Comparison of ENCODE assay signal across 8 mouse cellular contexts in the genomic region with DNA sequence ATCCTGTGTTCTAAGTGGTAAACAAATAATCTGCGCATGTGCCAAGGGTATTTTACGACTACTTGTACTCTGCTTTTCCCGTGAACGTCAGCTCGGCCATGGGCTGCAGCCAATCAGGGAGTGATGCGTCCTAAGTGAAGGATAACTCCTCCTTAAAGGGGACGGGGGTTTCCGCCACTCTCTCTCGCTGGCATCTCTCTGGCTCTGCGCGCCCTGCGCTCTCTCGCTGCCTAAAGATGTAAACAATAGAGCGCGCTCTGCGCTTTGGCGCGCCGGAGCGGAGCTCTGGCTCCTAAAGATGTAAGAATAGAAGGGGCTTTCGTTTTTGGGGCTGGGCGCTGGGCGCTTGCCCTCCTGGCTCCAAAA.
A peak's percentile ranks its signal among the peaks of the same experiment; 100 is the strongest.
DNase-seq lines count a peak whose midpoint lies in the region; ATAC-seq and TF ChIP-seq lines count a peak whose summit lies in the region.
"Not testable (repeated sequence)": the region's sequence is repeated elsewhere in the genome, so short reads cannot be mapped to it uniquely, and the experiment has no call there.

No protein-coding gene starts in this region.

- H3K4me1 ChIP-seq in ES-E14 (ENCODE audit: control insufficient read depth in 2 of 2, insufficient read depth in 2 of 2, low read length in 2 of 2, poor library complexity in 1 of 2); hindbrain, embryonic 11.5 days (replicated peaks; ENCODE audit: control insufficient read depth, insufficient read depth, low read length); liver, embryonic 12.5 days; midbrain, postnatal 0 days (ENCODE audit: insufficient read depth, low read length); stomach, embryonic 16.5 days (ENCODE audit: control insufficient read depth, insufficient read depth, low read length): not testable (repeated sequence)

- DNase-seq in ES-E14 (ENCODE audit: low read depth, low spot score) = not testable (repeated sequence)
- peak; percentile 34 to 41 for DNase-seq in cerebellum, postnatal 10 days
- DNase-seq in frontal cortex, postnatal 36 days (ENCODE audit: low spot score in 2 of 2) = peak; percentile 19 to 39
- peak; percentile 31 for DNase-seq in hindbrain, embryonic 11.5 days (ENCODE audit: low spot score)
- DNase-seq in layer of hippocampus, adult 18-20 months (ENCODE audit: low spot score in 2 of 2) = peak; percentile 37 to 54
- peak; percentile 61 for DNase-seq in midbrain, postnatal 0 days (ENCODE audit: low spot score)

- TF ChIP-seq CTCF in midbrain, postnatal 0 days (IDR thresholded peaks at IDR 0.05) = peak; percentile 23; the same call in 1 of the 2 replicates

- H3K27me3 ChIP-seq in hindbrain, embryonic 11.5 days (ENCODE audit: control insufficient read depth, insufficient read depth, low read length); liver, embryonic 12.5 days (replicated peaks); midbrain, postnatal 0 days (ENCODE audit: insufficient read depth, low read length); stomach, embryonic 16.5 days (ENCODE audit: control insufficient read depth, insufficient read depth, low read length): not testable (repeated sequence)

- in situ Hi-C loops in ES-E14 (cut with MboI; ENCODE audit: low sequenced_read_pairs in 2 of 2, unreplicated experiment in 2 of 2) = not testable (repeated sequence)

- H3K27ac ChIP-seq in ES-E14 (ENCODE audit: insufficient read depth, low read depth, low read length, poor library complexity, severe bottlenecking); liver, embryonic 12.5 days: not testable (repeated sequence)
- H3K27ac ChIP-seq in hindbrain, embryonic 11.5 days (ENCODE audit: low read depth, low read length) = peak overlapping the region; percentile 59
- H3K27ac ChIP-seq in midbrain, postnatal 0 days (ENCODE audit: low read depth, low read length) = peak overlapping the region; percentile 83
- peak overlapping the region; percentile 52; the same call in 1 of the 2 replicates for H3K27ac ChIP-seq in stomach, embryonic 16.5 days (ENCODE audit: low read length)

- H3K4me2 ChIP-seq in hindbrain, embryonic 11.5 days (replicated peaks; ENCODE audit: low read depth, low read length) = peak overlapping the region; percentile 51
- peak overlapping the region; percentile 61 for H3K4me2 ChIP-seq in liver, embryonic 12.5 days
- peak overlapping the region; percentile 56 for H3K4me2 ChIP-seq in midbrain, postnatal 0 days (ENCODE audit: low read depth, low read length, poor library complexity, severe bottlenecking)
- H3K4me2 ChIP-seq in stomach, embryonic 16.5 days (ENCODE audit: low read depth, low read length) = peak overlapping the region; percentile 68

- H3K36me3 ChIP-seq in ES-E14 (ENCODE audit: control insufficient read depth, insufficient read depth, low read length, poor library complexity, severe bottlenecking); hindbrain, embryonic 11.5 days (ENCODE audit: control insufficient read depth, insufficient read depth, low read length); liver, embryonic 12.5 days; midbrain, postnatal 0 days (ENCODE audit: insufficient read depth, low read length); stomach, embryonic 16.5 days (ENCODE audit: control insufficient read depth, insufficient read depth, low read length): not testable (repeated sequence)

- ATAC-seq in hindbrain, embryonic 11.5 days (ENCODE audit: low FRiP score) = peak; percentile 83
- ATAC-seq in liver, embryonic 12.5 days = not testable (repeated sequence)
- ATAC-seq in midbrain, postnatal 0 days (ENCODE audit: low FRiP score) = peak; percentile 84
- ATAC-seq in stomach, embryonic 16.5 days (ENCODE audit: insufficient read depth, low FRiP score) = peak; percentile 12; the same call in 1 of the 2 replicates

- peak overlapping the region; percentile 59 to 73 for H3K4me3 ChIP-seq in ES-E14 (ENCODE audit: insufficient read depth in 1 of 2, low read depth in 1 of 2, low read length in 2 of 2, poor library complexity in 1 of 2, severe bottlenecking in 1 of 2)
- H3K4me3 ChIP-seq in hindbrain, embryonic 11.5 days (ENCODE audit: low read depth, low read length) = peak overlapping the region; percentile 38
- H3K4me3 ChIP-seq in liver, embryonic 12.5 days = peak overlapping the region; percentile 49
- peak overlapping the region; percentile 41 for H3K4me3 ChIP-seq in midbrain, postnatal 0 days (ENCODE audit: low read depth, low read length)
- peak overlapping the region; percentile 47 for H3K4me3 ChIP-seq in stomach, embryonic 16.5 days (replicated peaks; ENCODE audit: low read length)

- not testable (repeated sequence) for H3K9me3 ChIP-seq in ES-E14 (ENCODE audit: control insufficient read depth, insufficient read depth, low read depth, low read length); hindbrain, embryonic 11.5 days (ENCODE audit: control insufficient read depth, low read length); liver, embryonic 12.5 days (replicated peaks); midbrain, postnatal 0 days (ENCODE audit: low read length); stomach, embryonic 16.5 days (replicated peaks; ENCODE audit: control insufficient read depth, low read length)

- 12% methylated on average over 21 of the region's 23 CpGs for WGBS in hindbrain, embryonic 11.5 days
- WGBS in liver, embryonic 12.5 days (ENCODE audit: insufficient replicate concordance) = 19% methylated on average over 23 of the region's 23 CpGs
- 21% methylated on average over 21 of the region's 23 CpGs for WGBS in midbrain, postnatal 0 days
- 28% methylated on average over 20 of the region's 23 CpGs for WGBS in stomach, embryonic 16.5 days

- H3K9ac ChIP-seq in ES-E14 (ENCODE audit: insufficient read depth, low read depth, low read length, poor library complexity, severe bottlenecking) = peak overlapping the region; percentile 8; the same call in 1 of the 2 replicates
- H3K9ac ChIP-seq in hindbrain, embryonic 11.5 days (ENCODE audit: low read depth, low read length) = peak overlapping the region; percentile 75
- H3K9ac ChIP-seq in liver, embryonic 12.5 days = peak overlapping the region; percentile 50; the same call in 1 of the 2 replicates
- H3K9ac ChIP-seq in midbrain, postnatal 0 days (replicated peaks; ENCODE audit: low read length, poor library complexity, severe bottlenecking) = not testable (repeated sequence)
- peak overlapping the region; percentile 67 for H3K9ac ChIP-seq in stomach, embryonic 16.5 days (ENCODE audit: low read length)

TF ChIP-seq in ES-E14, 5 proteins besides CTCF, POLR2A, EP300 and RAD21:
- TF ChIP-seq HCFC1 (IDR thresholded peaks at IDR 0.05; ENCODE audit: borderline replicate concordance, insufficient read depth, low read length) = 0 out of 2 replicates have a peak, but pooled peaks have one; percentile 23
TF ChIP-seq in ES-E14: peak in this region for 1; not testable (repeated sequence) for 4.
